Mouse (Mus musculus): ENCODE data around the gene Ttc17.

GRCm38 (mm10) chr2:94371093-94371492 is 35.4 kb downstream of the Ttc17 start:
- TF ChIP-seq POLR2A (IDR thresholded peaks at IDR 0.05; ENCODE audit: extremely low read depth, insufficient read depth, low read length), result no peak
- TF ChIP-seq CTCF (IDR thresholded peaks at IDR 0.05; ENCODE audit: extremely low read depth, insufficient read depth, low read length), result peak; percentile 46
